Mouse (Mus musculus) left cerebral cortex, postnatal 4 days (tissue): ENCODE measurements around the gene Rps16. TPM values are rescaled to one million over a fixed set of nuclear protein-coding genes. Genes with fewer than 3 reads are reported as not detected.

Experiments
- DNase-seq: peaks from one replicate; pipeline ENCODE4 v3.0.0-alpha.2; 2022
- intact Hi-C: fragments of 180-260 bp; cut with DNase I; formaldehyde crosslinking; loops from one replicate; pipeline ENCODE4 v1.15.1; 2025
- total RNA-seq, 2 experiments: library from RNA; stranded (reverse); gene quantifications; 2 replicates each; pipeline ENCODE4 v1.2.3; 2021

Gene Rps16
- 100 to 1,000 TPM; 913 to 959 TPM for total RNA-seq

GRCm38 (mm10) chr7:28350155-28350883, at the start of gene Rps16:
Gene Rps16, plus strand, starts transcription at chr7:28350652.
- intact Hi-C loops: no loop called here

DNA sequence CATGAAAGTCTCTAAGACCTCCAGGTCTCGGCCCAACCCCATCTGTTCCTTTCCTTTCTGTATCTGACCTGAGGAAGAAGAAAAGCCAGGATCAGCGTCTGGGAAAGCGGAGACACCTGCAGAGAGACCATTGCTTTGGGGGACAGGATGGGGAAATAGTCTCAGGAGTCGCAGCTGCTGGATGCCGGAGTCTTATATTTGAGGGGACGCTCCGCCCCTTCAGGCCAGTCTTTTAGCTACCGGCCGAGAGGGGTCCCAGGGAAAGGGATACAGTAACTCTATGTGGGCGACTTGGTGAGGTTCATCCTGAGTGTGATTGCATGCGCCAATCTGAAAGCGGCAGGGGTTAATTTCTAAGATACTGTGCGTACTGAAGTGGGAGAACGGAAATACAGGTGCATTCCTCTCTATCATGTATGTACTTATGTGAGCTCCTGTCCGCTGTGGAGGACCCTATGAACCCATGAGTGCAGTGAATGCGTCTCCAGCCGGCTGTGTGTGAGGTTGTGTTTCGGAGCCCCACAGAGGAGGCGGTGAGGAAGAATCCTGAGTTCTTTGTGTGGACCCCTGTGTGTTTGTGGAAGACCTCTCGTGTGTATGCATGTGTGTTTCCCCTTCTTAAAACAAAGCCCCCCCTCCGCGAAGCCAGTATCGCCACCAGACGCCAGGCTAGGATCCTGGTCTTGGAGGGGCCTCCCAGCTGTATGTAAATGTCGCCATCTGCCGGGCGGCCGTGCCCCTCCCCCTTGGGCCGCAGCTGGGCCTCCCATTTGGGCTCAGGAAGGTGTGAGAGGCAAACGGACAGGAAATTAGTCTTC, 48.6 kb upstream of the Rps16 start, which contains the start of gene Dll3:
Gene Dll3 (minus strand): TSS at position 623 of the 818 bp plus-strand sequence.
- peak; percentile 85 for DNase-seq
- intact Hi-C loops: loop anchor here (10.0 kb wide), 1 partner anchor 117 kb away; no protein-coding TSS in a partner anchor

More at GRCm38 (mm10) chr7:28350155-28350883, at the start of gene Rps16:
- peak; percentile 99 for DNase-seq

DNA sequence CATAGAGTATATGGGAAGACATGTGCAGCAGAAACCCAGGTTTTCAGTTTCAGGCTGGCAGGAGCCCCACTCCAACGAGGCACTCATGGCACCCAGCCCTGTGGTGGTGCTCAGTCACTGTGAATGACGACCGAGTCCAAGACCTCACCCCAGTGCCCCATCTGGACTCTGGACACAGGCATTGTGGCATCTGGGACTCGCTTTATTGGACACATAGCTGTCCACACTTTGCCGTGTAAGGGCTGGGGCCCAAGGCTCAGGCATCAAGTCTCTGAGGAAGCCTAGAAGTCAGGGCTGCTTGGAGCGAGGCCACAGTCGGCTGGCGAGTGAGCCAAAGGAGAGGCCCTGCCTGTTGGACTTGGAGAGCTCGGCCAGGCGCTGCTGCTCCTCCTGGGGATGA, 44.8 kb upstream of the Rps16 start:
- peak; percentile 84 for DNase-seq
- intact Hi-C loops: loop anchor here (10.0 kb wide), 1 partner anchor 121 kb away; no protein-coding TSS in a partner anchor

- DNase-seq: no peak
- intact Hi-C loops: loop anchor here (10.0 kb wide), 1 partner anchor 121 kb away; no protein-coding TSS in a partner anchor
Observed at GRCm38 (mm10) chr7:28306216-28306615, 44.2 kb upstream of the Rps16 start.

- intact Hi-C loops: loop anchor here (10.0 kb wide), 1 partner anchor 125 kb away; no protein-coding TSS in a partner anchor
- DNase-seq: peak; percentile 73
Observed at GRCm38 (mm10) chr7:28309737-28310136, 40.7 kb upstream of the Rps16 start.

DNA sequence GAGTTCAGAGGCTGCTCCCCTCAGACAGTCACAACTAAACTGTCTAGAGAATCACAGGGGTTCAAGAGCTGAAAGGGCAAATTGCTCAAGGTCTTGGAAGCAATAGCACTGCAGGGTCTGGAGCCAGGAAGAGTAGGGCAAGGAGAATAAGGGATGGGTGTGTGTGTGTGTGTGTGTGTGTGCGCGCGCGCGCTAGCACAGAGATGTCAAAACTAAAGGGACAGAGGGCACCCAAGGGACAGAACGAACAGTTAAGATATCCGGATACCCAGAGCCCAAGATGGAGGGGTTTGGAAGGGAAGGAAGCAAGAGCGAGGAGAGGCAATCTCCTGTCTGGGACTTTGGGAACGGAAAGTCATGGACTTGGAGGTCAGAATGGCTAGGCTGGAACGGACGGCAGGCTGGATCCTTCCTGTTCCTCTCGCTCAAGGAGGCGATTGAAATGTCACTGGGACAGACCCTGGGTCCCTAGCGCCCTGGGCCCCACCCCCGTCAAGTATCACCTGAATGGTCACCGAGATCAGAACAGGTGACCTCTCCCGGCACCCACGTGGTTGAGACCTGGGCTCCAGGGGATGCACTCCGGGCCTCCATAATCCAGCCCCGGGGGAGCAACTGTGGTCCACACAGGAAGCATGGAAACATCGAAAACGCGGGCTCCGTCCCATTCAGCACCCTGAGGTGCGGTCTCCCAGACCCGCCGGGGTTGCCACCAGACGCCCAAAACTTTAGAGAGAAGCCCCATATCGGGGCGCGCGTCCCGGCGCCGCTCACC, 39.1 kb upstream of the Rps16 start:
- intact Hi-C loops: no loop called here
- no peak for DNase-seq

GRCm38 (mm10) chr7:28311926-28312543, 38.4 kb upstream of the Rps16 start, which contains the start of gene Timm50:
Gene Timm50, minus strand, starts transcription at chr7:28312072.
- intact Hi-C loops: no loop called here
- peak; percentile 98 for DNase-seq

GRCm38 (mm10) chr7:28318036-28318435, 32.4 kb upstream of the Rps16 start:
- intact Hi-C loops: no loop called here
- DNase-seq: no peak

- intact Hi-C loops: no loop called here
- DNase-seq: no peak
Observed at GRCm38 (mm10) chr7:28318714-28319113, 31.7 kb upstream of the Rps16 start.

GRCm38 (mm10) chr7:28321974-28322720, 28.3 kb upstream of the Rps16 start:
- intact Hi-C loops: no loop called here
- no peak for DNase-seq

- DNase-seq: no peak
Observed at GRCm38 (mm10) chr7:28325293-28325692, 25.2 kb upstream of the Rps16 start.

GRCm38 (mm10) chr7:28326457-28326856, 24.0 kb upstream of the Rps16 start:
- DNase-seq: no peak
- intact Hi-C loops: no loop called here

More at GRCm38 (mm10) chr7:28325293-28325692, 25.2 kb upstream of the Rps16 start:
- intact Hi-C loops: no loop called here

DNA sequence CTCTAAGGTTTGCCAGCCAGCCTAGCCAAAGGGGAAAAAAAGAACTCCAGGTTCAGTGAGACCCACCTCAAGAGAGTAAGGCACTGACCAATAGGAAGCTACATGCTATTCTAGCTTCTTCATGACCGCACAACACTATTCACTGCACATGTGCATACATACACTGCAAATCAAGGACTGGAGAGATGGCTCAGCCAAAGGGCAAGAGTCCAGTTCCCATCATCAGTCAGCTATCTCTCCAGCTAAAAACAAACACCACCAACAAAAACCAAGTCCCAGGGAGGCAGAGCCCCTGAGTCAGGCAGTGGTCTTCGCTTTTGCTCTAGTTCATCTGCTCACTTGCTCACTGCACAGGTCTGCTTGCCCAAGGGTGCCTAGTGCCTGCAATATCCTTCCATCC, 22.2 kb upstream of the Rps16 start:
- intact Hi-C loops: no loop called here
- no peak for DNase-seq

GRCm38 (mm10) chr7:28334534-28334933, 15.9 kb upstream of the Rps16 start:
- no peak for DNase-seq
- intact Hi-C loops: no loop called here

DNA sequence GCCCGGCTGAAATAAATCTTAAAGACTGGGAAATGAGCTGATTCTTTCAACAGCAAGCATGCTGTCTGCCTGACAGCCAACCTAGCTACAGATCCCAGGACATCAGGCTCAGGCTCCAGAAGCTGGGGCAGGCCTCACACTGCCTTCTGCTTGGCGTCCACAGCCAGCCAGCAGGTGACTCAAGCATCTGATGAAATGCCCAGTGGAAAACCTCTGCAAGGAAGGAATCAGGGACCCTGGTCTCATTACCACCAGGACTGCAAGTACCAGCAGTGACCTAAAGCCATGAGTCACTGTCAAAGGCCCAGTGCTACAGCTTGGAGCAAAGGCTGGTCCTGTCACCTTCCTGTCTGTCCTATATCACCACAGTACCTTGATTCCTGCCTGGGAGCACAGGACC, 15.0 kb upstream of the Rps16 start:
- intact Hi-C loops: no loop called here
- DNase-seq: no peak

DNA sequence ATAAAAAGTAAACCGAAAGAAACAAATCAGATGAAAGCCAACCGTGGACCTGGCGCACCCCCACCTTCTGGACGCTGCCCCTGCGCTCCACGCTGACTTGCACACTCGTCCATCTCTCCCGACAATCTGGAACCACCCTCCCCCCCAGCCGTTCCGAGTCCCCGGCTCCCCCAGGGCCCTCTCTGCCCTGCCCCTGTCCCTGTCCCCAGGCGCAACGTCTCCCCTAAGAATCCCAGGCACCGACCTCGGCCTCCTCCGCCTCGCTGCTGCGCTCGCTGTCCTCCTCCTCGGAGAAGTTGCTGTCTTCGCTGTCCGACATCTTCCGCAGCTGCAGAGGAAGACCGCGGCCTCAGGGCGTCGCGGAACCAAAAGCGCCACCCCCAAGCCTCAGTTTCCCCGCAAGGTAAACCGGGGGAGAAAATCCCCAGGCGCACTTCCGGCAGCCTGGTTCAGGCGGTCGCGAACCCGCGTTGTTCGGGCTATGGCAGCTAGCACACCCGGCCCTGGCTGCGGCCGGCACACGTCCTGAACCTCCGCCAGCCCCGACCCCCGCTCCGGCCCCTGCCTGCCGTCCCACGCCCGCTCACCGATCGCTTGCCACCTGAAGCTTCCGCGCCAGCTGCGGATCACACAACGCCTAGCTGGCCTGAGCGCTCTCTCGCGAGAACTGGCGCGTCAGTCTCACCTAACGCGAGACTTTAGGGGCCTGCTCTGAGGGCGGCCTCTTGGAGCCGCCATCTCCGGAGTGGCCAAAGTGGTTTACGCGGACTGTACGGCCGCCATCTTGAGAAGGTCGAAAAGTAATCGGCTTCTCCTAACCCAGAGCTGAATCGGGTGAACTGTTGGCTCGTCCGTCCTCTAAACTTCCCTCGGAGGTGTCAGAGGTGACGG, 12.1 kb upstream of the Rps16 start, which contains the start of gene Supt5:
Gene Supt5 (minus strand): TSS at position 639 of the 891 bp plus-strand sequence.
- intact Hi-C loops: no loop called here
- DNase-seq: peak; percentile 97

- intact Hi-C loops: no loop called here
- peak; percentile 48 for DNase-seq
Observed at GRCm38 (mm10) chr7:28339213-28339917, 11.1 kb upstream of the Rps16 start.

DNA sequence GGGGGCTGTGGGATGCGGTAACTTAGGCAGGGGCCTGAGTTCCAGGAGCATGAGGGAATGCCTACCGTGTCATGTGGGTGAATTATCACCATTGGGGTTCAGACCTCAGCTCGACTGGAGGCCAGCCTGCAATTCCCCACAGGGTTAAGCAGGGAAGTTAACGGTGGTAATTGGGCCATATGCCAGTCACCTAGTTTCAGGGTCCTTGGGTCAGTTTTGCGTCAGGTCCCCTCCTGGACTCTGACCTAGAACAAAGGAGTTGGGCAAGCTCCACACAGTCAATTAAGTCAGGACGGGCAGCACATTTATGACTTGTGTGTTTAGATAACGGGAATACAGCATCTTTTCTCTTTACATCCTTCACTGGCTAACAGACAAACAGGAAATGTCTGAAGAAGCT, 9.1 kb upstream of the Rps16 start:
- intact Hi-C loops: no loop called here
- DNase-seq: no peak
